Mouse (Mus musculus) heart, embryonic 10.5 days (tissue): ENCODE measurements around the gene Tubb4b. TPM values are rescaled to one million over a fixed set of nuclear protein-coding genes. Genes with fewer than 3 reads are reported as not detected.

Experiments used
- DNase-seq: peaks from one replicate; pipeline ENCODE4 v3.0.0-alpha.2; 2017; ENCODE audit warnings: low spot score
- H3K27ac ChIP-seq: fragments of 300-500 bp; sonication (generic); 2 replicates; pipeline ENCODE4 v1.5.1; 2016; ENCODE audit warnings: mild to moderate bottlenecking
- H3K27me3 ChIP-seq: fragments of 300-500 bp; sonication (generic); 2 replicates; pipeline ENCODE4 v1.6.1; 2016; ENCODE audit warnings: mild to moderate bottlenecking; ENCODE audit not compliant: poor library complexity, insufficient read depth, severe bottlenecking
- H3K36me3 ChIP-seq: fragments of 300-500 bp; sonication (generic); 2 replicates; pipeline ENCODE4 v1.6.1; 2016; ENCODE audit warnings: mild to moderate bottlenecking, moderate library complexity
- H3K4me1 ChIP-seq: fragments of 300-500 bp; sonication (generic); 2 replicates; pipeline ENCODE4 v1.6.1; 2016; ENCODE audit warnings: mild to moderate bottlenecking
- H3K4me3 ChIP-seq: fragments of 300-500 bp; sonication (generic); 2 replicates; pipeline ENCODE4 v1.5.1; 2016; ENCODE audit warnings: mild to moderate bottlenecking, moderate library complexity
- H3K9me3 ChIP-seq: fragments of 300-500 bp; sonication (generic); 2 replicates; pipeline ENCODE4 v1.6.1; 2016; ENCODE audit warnings: mild to moderate bottlenecking, moderate library complexity
- WGBS: fragments of 180-500 bp; shearing (Covaris S2); methylation state at CpG from one replicate; pipeline ENCODE4 v1.1.7; 2016; 5-methylcytosine and 5-hydroxymethylcytosine counted together
- polyA plus RNA-seq: library from polyadenylated mRNA; unstranded; fragments of >200 nt; fragmentation: Nextera tagmentation; extraction: Ambion mirVana; gene quantifications from 2 replicates; pipeline ENCODE4 v1.2.1, GENCODE M21; 2016

Gene Tubb4b
- polyA plus RNA-seq, 1 experiment from 2014 or later = 610 TPM

- Histone ChIP-seq H3K36me3 (no peaks in the 10 kb centered on the region), H3K4me1 (peaks cover 64% of the 10 kb centered on the region), H3K4me3 (no peak overlapping the region), H3K27ac (peak overlapping the region; percentile 56; the same call in 1 of the 2 replicates), H3K27me3 (peaks cover 79% of the 10 kb centered on the region), H3K9me3 (no peaks in the 10 kb centered on the region)
- 29% methylated on average over 6 of the region's 6 CpGs for WGBS
- DNase-seq = no peak
Measured at GRCm38 (mm10) chr2:25176573-25176972, 47.9 kb downstream of the Tubb4b start.

- no peak for DNase-seq
- 82% methylated on average over 4 of the region's 4 CpGs for WGBS
- H3K4me1 ChIP-seq = peaks cover 56% of the 10 kb centered on the region
- no peak overlapping the region; the same call in 1 of the 2 replicates for H3K27ac ChIP-seq
- peaks cover 70% of the 10 kb centered on the region for H3K27me3 ChIP-seq
- H3K9me3 ChIP-seq = no peaks in the 10 kb centered on the region
- no peaks in the 10 kb centered on the region for H3K36me3 ChIP-seq
- no peak overlapping the region for H3K4me3 ChIP-seq
Measured at GRCm38 (mm10) chr2:25175690-25176078, 48.8 kb downstream of the Tubb4b start.

GRCm38 (mm10) chr2:25174866-25175689 lies 49.4 kb downstream of the Tubb4b start:
- peaks cover 68% of the 10 kb centered on the region for H3K27me3 ChIP-seq
- DNase-seq = no peak
- 52% methylated on average over 7 of the region's 7 CpGs for WGBS
- no peaks in the 10 kb centered on the region for H3K9me3 ChIP-seq
- H3K4me1 ChIP-seq = peaks cover 60% of the 10 kb centered on the region
- H3K4me3 ChIP-seq = no peak overlapping the region
- no peaks in the 10 kb centered on the region for H3K36me3 ChIP-seq
- 0 out of 2 replicates have a peak overlapping the region, but pooled peaks have one; percentile 5 for H3K27ac ChIP-seq

GRCm38 (mm10) chr2:25173821-25174220 lies 50.7 kb downstream of the Tubb4b start:
- no peak for DNase-seq
- no peaks in the 10 kb centered on the region for H3K9me3 ChIP-seq
- no peak overlapping the region for H3K4me3 ChIP-seq
- H3K36me3 ChIP-seq = no peaks in the 10 kb centered on the region
- peaks cover 56% of the 10 kb centered on the region for H3K27me3 ChIP-seq
- 91% methylated on average over 4 of the region's 4 CpGs for WGBS
- H3K4me1 ChIP-seq = peaks cover 65% of the 10 kb centered on the region
- no peak overlapping the region for H3K27ac ChIP-seq

- peaks cover 44% of the 10 kb centered on the region for H3K27me3 ChIP-seq
- H3K4me3 ChIP-seq = peak overlapping the region; percentile 10; the same call in 1 of the 2 replicates
- H3K9me3 ChIP-seq = no peaks in the 10 kb centered on the region
- DNase-seq = no peak
- H3K4me1 ChIP-seq = peaks cover 65% of the 10 kb centered on the region
- WGBS = 58% methylated on average over 8 of the region's 8 CpGs
- H3K27ac ChIP-seq = 0 out of 2 replicates have a peak overlapping the region, but pooled peaks have one; percentile 3
- no peaks in the 10 kb centered on the region for H3K36me3 ChIP-seq
Measured at GRCm38 (mm10) chr2:25172629-25173028, 51.9 kb downstream of the Tubb4b start.

Other genes starting within 250 kb of the Tubb4b start
- 126 and 132 TPM in 2 replicates for gene Mrpl41, start 249.6 kb downstream of the Tubb4b start, polyA plus RNA-seq
- gene Pnpla7, start 248.7 kb downstream of the Tubb4b start, polyA plus RNA-seq = 7.9 and 9.3 TPM in 2 replicates
- gene Nsmf, start 170.3 kb downstream of the Tubb4b start, polyA plus RNA-seq = 52.2 and 53.2 TPM in 2 replicates
- 0.13 TPM in 1 of 2 replicates, not detected in the other for gene Entpd8, start 144.4 kb downstream of the Tubb4b start, polyA plus RNA-seq
- gene Noxa1, start 129.6 kb downstream of the Tubb4b start, polyA plus RNA-seq = 0.14 TPM in 1 of 2 replicates, not detected in the other
- gene Nrarp, start 43.9 kb downstream of the Tubb4b start, polyA plus RNA-seq = 5.7 and 5.9 TPM in 2 replicates
- gene Tor4a, start 27.8 kb downstream of the Tubb4b start, polyA plus RNA-seq = 7.7 and 8.4 TPM in 2 replicates
- 90.9 and 99.8 TPM in 2 replicates for gene Nelfb, start 13.2 kb downstream of the Tubb4b start, polyA plus RNA-seq
- gene Stpg3, start 10.1 kb downstream of the Tubb4b start, polyA plus RNA-seq = 0.10 TPM in 1 of 2 replicates, not detected in the other
- 0.92 TPM in 1 of 2 replicates, not detected in the other for gene Fam166a, start 6.0 kb downstream of the Tubb4b start, polyA plus RNA-seq
- not detected in 2 replicates for gene Slc34a3, start 9.7 kb upstream of the Tubb4b start, polyA plus RNA-seq
- gene Rnf224, start 12.1 kb upstream of the Tubb4b start, polyA plus RNA-seq = 0.08 TPM in 1 of 2 replicates, not detected in the other
- 6.4 and 9.1 TPM in 2 replicates for gene Rnf208, start 17.6 kb upstream of the Tubb4b start, polyA plus RNA-seq
- not detected in 2 replicates for gene Cysrt1, start 17.8 kb upstream of the Tubb4b start, polyA plus RNA-seq
- 4.0 and 6.0 TPM in 2 replicates for gene AL732309.1, start 22.2 kb upstream of the Tubb4b start, polyA plus RNA-seq
- gene Tmem203, start 30.7 kb upstream of the Tubb4b start, polyA plus RNA-seq = 17.1 and 19.0 TPM in 2 replicates
- gene Tprn, start 37.9 kb upstream of the Tubb4b start, polyA plus RNA-seq = 5.1 and 6.4 TPM in 2 replicates
- gene Ssna1, start 47.7 kb upstream of the Tubb4b start, polyA plus RNA-seq = 164 and 199 TPM in 2 replicates
- 101 and 113 TPM in 2 replicates for gene Anapc2, start 47.8 kb upstream of the Tubb4b start, polyA plus RNA-seq
- not detected in 2 replicates for gene Tmem210, start 63.4 kb upstream of the Tubb4b start, polyA plus RNA-seq
- gene Lrrc26, start 65.2 kb upstream of the Tubb4b start, polyA plus RNA-seq = not detected in 2 replicates
- 0.93 TPM in 1 of 2 replicates, not detected in the other for gene Grin1, start 94.5 kb upstream of the Tubb4b start, polyA plus RNA-seq
- 31.7 and 52.3 TPM in 2 replicates for gene Man1b1, start 107.6 kb upstream of the Tubb4b start, polyA plus RNA-seq
- 12.9 and 19.1 TPM in 2 replicates for gene Dpp7, start 131.7 kb upstream of the Tubb4b start, polyA plus RNA-seq
- gene Uap1l1, start 141.0 kb upstream of the Tubb4b start, polyA plus RNA-seq = 9.5 and 12.7 TPM in 2 replicates
- gene Sapcd2, start 147.6 kb upstream of the Tubb4b start, polyA plus RNA-seq = 26.8 and 31.8 TPM in 2 replicates
- gene Entpd2, start 171.2 kb upstream of the Tubb4b start, polyA plus RNA-seq = not detected in 2 replicates
- gene Npdc1, start 174.6 kb upstream of the Tubb4b start, polyA plus RNA-seq = 14.6 and 16.5 TPM in 2 replicates
- not detected in 2 replicates for gene Fut7, start 198.6 kb upstream of the Tubb4b start, polyA plus RNA-seq
- gene Abca2, start 204.0 kb upstream of the Tubb4b start, polyA plus RNA-seq = 3.5 and 4.7 TPM in 2 replicates
- gene Clic3, start 232.1 kb upstream of the Tubb4b start, polyA plus RNA-seq = 0.69 and 1.1 TPM in 2 replicates
- 15.6 and 17.7 TPM in 2 replicates for gene Paxx, start 236.4 kb upstream of the Tubb4b start, polyA plus RNA-seq
- 0.18 and 0.32 TPM in 2 replicates for gene Ptgds, start 245.3 kb upstream of the Tubb4b start, polyA plus RNA-seq